Mouse (Mus musculus) lung, postnatal 0 days (tissue): Measurements from ENCODE around the gene Mansc4. TPM values are rescaled to one million over a fixed set of nuclear protein-coding genes. Genes with fewer than 3 reads are reported as not detected.

Source experiments
- ATAC-seq: fragments of 200-750 bp; cut with Nextera tagmentation; 2 replicates; pipeline ENCODE4 v1.8.0; 2017; ENCODE audit warnings: moderate library complexity
- DNase-seq: peaks from one replicate; pipeline ENCODE4 v3.0.0-alpha.2; 2016; ENCODE audit warnings: low spot score
- H3K27ac ChIP-seq: fragments of 300-500 bp; sonication (generic); 2 replicates; pipeline ENCODE4 v1.5.1; 2014; ENCODE audit warnings: antibody characterized with exemption, mild to moderate bottlenecking, low read length, mixed read lengths
- H3K27me3 ChIP-seq: fragments of 300-500 bp; sonication (generic); replicated peaks from 2 replicates; pipeline ENCODE4 v1.6.1; 2014; ENCODE audit warnings: low read length, mixed read lengths; ENCODE audit not compliant: insufficient read depth
- H3K36me3 ChIP-seq: fragments of 300-500 bp; sonication (generic); 2 replicates; pipeline ENCODE4 v1.6.1; 2014; ENCODE audit warnings: low read length, mixed read lengths; ENCODE audit not compliant: insufficient read depth
- H3K4me1 ChIP-seq: fragments of 300-500 bp; sonication (generic); 2 replicates; pipeline ENCODE4 v1.6.1; 2014; ENCODE audit warnings: antibody characterized with exemption, low read depth, low read length, mixed read lengths; ENCODE audit not compliant: insufficient read depth
- H3K4me2 ChIP-seq: fragments of 300-500 bp; sonication (generic); replicated peaks from 2 replicates; pipeline ENCODE4 v1.6.1; 2014; ENCODE audit warnings: low read depth, mild to moderate bottlenecking, low read length, moderate library complexity, mixed read lengths
- H3K4me3 ChIP-seq: fragments of 300-500 bp; sonication (generic); 2 replicates; pipeline ENCODE4 v1.5.1; 2014; ENCODE audit warnings: low read depth, low read length
- H3K9ac ChIP-seq: fragments of 300-500 bp; sonication (generic); replicated peaks from 2 replicates; pipeline ENCODE4 v1.6.1; 2014; ENCODE audit warnings: low read depth, mild to moderate bottlenecking
- H3K9me3 ChIP-seq: fragments of 300-500 bp; sonication (generic); 2 replicates; pipeline ENCODE4 v1.6.1; 2016; ENCODE audit warnings: low read length, mixed read lengths
- CTCF ChIP-seq: IDR thresholded peaks from 2 replicates; pipeline ENCODE4 v1.5.1; 2016; ENCODE audit warnings: antibody characterized with exemption, mild to moderate bottlenecking
- EP300 ChIP-seq: IDR thresholded peaks from 2 replicates; pipeline ENCODE4 v1.6.1; 2016; ENCODE audit warnings: antibody characterized with exemption, mild to moderate bottlenecking, control low read depth
- whole genome bisulfite sequencing: fragments of 180-500 bp; shearing (Covaris S2); extraction: QIAGEN DNeasy Blood & Tissue Kit; methylation state at CpG from one replicate; pipeline ENCODE4 v1.1.7; 2014; 5-methylcytosine and 5-hydroxymethylcytosine counted together
- polyA plus RNA-seq: library from polyadenylated mRNA; unstranded; fragments of >200 nt; fragmentation: Nextera tagmentation; extraction: Ambion mirVana; gene quantifications from 2 replicates; pipeline ENCODE4 v1.2.1, GENCODE M21; 2015

Gene Mansc4
- polyA plus RNA-seq = 3.4 and 3.6 TPM in 2 replicates

DNA sequence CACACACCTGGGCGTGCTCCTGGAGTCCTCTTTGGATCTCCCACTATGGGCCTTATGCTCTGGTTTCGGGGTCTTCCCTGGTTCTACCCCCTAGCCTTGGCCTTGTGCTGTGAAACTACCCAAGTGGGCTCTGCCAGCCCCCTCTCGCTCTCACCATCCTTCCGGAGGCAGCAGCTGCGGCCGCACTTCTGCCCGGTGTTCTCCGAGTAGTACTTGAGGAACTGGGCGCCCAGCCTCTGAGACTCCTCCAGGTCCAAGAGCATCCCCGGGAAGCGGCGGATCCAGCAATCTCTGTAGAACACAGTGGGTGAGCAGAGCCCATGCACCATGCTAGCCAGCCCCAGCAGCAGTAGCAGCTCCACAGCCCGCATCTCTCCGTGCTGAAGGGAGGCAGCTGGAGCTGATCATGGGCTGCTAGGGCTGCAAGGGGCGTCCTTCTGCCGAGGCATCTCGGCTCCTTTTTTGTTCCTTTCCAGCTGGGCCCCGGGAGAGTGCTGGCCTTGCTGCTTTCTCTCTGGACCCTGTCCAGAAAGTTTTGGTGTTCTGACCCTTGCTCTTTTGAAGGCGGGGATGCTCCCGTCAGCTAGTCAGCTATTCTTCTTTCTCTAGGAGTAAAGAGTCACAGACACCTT, at the start of gene Mansc4:
Mansc4 (minus strand) TSS at position 439 of the 632 bp plus-strand sequence.
- peak; percentile 73 for DNase-seq
- H3K27ac ChIP-seq = no peak within 1 kb of the TSS

DNA sequence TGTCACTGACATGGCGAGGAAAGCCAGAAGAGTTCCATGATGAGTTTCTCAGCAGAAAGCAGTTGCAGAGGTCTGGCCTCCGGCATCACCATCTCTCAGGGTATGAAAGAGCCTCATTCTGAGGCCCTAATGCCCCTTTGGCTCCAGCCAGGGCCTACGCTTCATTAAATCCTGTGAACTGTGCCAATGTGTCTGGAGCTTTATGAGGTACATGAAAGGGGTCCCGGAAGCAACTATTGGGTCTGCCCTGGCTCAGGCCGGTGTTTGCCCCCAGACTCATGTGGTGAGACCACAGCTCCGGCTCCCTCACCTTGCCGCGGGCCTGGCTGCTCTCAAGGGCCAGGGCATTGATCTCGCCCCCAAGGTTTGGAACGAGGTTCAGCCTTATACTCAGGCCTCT, 40.4 kb upstream of the Mansc4 start:
- ATAC-seq = no peak
- WGBS = 90% methylated on average over 10 of the region's 10 CpGs
- TF ChIP-seq EP300 (no peak), CTCF (no peak)

More for the DNA sequence above, at the start of gene Mansc4:
- Histone ChIP-seq H3K4me1 (no peaks in the 10 kb centered on the region; the same call in 1 of the 2 replicates), H3K4me3 (peak within 1 kb of the TSS; percentile 5; the same call in 1 of the 2 replicates), H3K4me2 (peak within 1 kb of the TSS; percentile 37), H3K27me3 (0 out of 2 replicates have a peak, but pooled peaks cover 2% of the 10 kb centered on the region), H3K36me3 (no peaks in the 10 kb centered on the region), H3K9ac (no peak within 1 kb of the TSS), H3K9me3 (no peaks in the 10 kb centered on the region)
- peak; percentile 39 for ATAC-seq
- no peak for TF ChIP-seq CTCF
- TF ChIP-seq EP300 = no peak
- WGBS = 6% methylated on average over 18 of the region's 20 CpGs

DNA sequence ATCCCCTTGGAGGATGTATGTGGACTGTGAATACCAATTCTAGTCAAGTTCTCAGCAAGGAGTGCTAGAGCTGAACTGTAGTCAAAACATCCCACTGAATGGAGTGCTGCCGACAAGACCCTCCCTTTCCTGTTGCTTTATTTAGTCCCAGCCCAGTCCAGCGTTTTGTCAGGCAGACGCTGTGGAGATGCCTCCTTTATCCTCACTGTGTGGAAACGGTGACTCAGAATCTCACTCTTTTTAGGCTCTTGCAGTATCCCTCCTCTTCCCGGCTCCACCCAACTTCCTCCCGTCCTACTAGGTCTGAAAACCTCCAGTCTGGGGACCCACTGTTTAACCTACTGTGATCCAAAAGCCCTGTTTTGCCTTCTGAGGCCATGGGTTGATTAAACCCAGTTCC, 34.5 kb upstream of the Mansc4 start:
- H3K9me3 ChIP-seq = no peaks in the 10 kb centered on the region
- WGBS = 38% methylated on average over 6 of the region's 6 CpGs
- no peak overlapping the region for H3K9ac ChIP-seq
- ATAC-seq (peak; percentile 69), DNase-seq (peak; percentile 27)
- no peak overlapping the region for H3K27ac ChIP-seq
- H3K4me3 ChIP-seq = no peak overlapping the region
- H3K36me3 ChIP-seq = no peaks in the 10 kb centered on the region
- H3K27me3 ChIP-seq = no peaks in the 10 kb centered on the region
- H3K4me2 ChIP-seq = no peak overlapping the region
- TF ChIP-seq CTCF (no peak), EP300 (no peak)
- no peaks in the 10 kb centered on the region for H3K4me1 ChIP-seq

More for the DNA sequence above, 40.4 kb upstream of the Mansc4 start:
- Histone ChIP-seq H3K9me3 (no peaks in the 10 kb centered on the region), H3K4me1 (no peaks in the 10 kb centered on the region), H3K4me2 (no peak overlapping the region), H3K4me3 (no peak overlapping the region), H3K9ac (no peak overlapping the region), H3K27ac (no peak overlapping the region), H3K27me3 (no peaks in the 10 kb centered on the region), H3K36me3 (no peaks in the 10 kb centered on the region)
- DNase-seq = no peak

GRCm38 (mm10) chr6:147118190-147118589, 31.4 kb upstream of the Mansc4 start:
- TF ChIP-seq CTCF (no peak), EP300 (no peak)
- Histone ChIP-seq H3K9me3 (no peaks in the 10 kb centered on the region), H3K9ac (no peak overlapping the region), H3K36me3 (no peaks in the 10 kb centered on the region), H3K27me3 (no peaks in the 10 kb centered on the region), H3K4me2 (no peak overlapping the region), H3K4me1 (no peaks in the 10 kb centered on the region), H3K27ac (no peak overlapping the region), H3K4me3 (no peak overlapping the region)
- DNase-seq (no peak), ATAC-seq (no peak)
- 84% methylated on average over 3 of the region's 3 CpGs for WGBS

- H3K4me3 ChIP-seq = no peak overlapping the region
- H3K9ac ChIP-seq = no peak overlapping the region
- H3K27me3 ChIP-seq = no peaks in the 10 kb centered on the region
- no peak overlapping the region for H3K4me2 ChIP-seq
- ATAC-seq (no peak), DNase-seq (no peak)
- H3K36me3 ChIP-seq = no peaks in the 10 kb centered on the region
- no peaks in the 10 kb centered on the region for H3K9me3 ChIP-seq
- no peaks in the 10 kb centered on the region for H3K4me1 ChIP-seq
- H3K27ac ChIP-seq = no peak overlapping the region
- 93% methylated on average over 7 of the region's 7 CpGs for WGBS
- no peak for TF ChIP-seq EP300
- TF ChIP-seq CTCF = no peak
Measured at GRCm38 (mm10) chr6:147117764-147118163, 30.9 kb upstream of the Mansc4 start.

DNA sequence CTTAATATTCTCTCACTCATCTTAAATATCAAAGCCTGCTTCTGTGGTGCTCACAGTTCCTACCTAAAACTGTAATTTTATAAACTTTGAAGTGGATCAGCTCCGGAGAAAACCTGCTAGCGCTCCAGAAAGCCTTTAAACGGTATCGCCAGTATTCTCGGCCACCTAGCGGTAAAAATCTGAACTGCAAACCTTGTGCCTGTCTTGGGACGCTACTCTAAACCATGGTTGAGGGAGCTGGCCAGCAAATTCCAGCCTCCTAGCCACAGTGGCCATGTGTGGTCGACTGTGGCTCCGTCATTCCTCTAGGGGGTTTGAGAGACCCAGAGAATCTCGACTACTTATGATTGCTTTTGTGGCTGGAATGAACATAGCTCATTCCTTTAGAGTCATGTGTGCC, 29.7 kb upstream of the Mansc4 start:
- Histone ChIP-seq H3K9ac (no peak overlapping the region), H3K4me3 (no peak overlapping the region), H3K36me3 (no peaks in the 10 kb centered on the region), H3K9me3 (no peaks in the 10 kb centered on the region), H3K4me1 (no peaks in the 10 kb centered on the region), H3K4me2 (no peak overlapping the region), H3K27me3 (no peaks in the 10 kb centered on the region), H3K27ac (no peak overlapping the region)
- ATAC-seq (peak; percentile 40; the same call in 1 of the 2 replicates), DNase-seq (peak; percentile 83)
- TF ChIP-seq CTCF (peak; percentile 87), EP300 (no peak)
- 9% methylated on average over 10 of the region's 10 CpGs for WGBS
